Mouse (Mus musculus) left cerebral cortex, adult 11 months (tissue): ENCODE results near the gene F12.

Experiments used
- DNase-seq: peaks from one replicate; pipeline ENCODE4 v3.0.0; 2022; ENCODE audit warnings: low spot score

The F12 gene

DNA sequence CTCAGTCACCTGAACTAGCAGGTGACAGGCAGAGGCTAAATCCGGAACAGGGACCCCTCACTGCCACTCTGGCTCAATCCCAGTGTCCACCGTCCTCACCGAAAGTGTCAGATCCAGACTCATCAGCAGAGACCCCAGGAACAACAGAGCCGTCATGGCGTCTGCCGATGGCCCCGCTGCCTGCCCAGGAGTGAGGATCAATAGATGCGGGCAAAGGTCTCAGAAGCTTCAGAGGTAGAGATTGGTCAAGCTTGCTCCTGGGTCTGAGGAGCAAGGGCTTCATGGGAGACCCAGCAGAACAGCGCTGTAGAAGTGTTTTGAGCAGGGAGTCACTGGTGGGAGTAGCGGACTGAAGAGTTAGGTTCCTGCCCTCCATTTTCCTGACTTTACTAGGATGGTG lies at the start of gene F12:
TSS of gene F12 (minus strand) at position 181 of the 400 bp plus-strand sequence.
- DNase-seq = no peak

DNA sequence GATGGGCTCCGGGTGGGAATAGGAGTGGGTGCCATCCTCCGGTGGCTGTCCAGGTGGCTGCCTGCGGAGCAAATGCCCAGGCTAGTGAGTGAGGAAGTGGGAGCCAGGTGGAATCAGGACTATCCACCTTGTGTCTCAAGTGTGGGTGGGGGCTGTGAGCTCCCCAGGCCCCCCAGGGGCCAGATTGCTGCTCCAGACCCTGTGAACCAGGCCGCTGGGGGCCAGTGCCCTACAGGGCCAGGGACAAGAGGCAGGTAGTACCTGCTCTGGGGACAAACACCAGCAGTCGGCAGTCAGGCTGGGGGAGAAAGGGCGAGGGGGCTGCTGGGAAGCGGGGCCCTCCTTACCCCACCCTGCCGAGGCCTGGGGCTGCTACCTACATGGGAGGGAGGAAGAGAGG lies 49.7 kb upstream of the F12 start:
- no peak for DNase-seq

DNA sequence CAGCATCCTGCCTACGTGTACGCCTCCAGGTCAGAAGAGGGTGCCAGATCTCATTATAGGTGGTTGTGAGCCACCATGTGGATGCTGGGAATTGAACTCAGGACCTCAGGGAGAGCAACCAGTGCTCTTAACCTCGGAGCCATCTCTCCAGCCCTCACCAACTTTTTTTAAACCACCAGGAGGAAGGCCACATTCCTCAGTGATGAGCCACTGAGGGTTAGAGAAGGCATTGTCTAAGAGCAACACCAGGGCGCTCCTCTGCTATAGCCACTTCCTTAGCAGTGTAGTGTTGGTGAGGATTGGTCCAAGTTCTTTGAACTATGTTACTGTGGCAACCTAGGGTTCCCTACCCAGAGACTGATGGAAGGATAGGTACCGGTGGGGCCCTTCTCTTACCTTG lies 49.2 kb upstream of the F12 start:
- no peak for DNase-seq

DNA sequence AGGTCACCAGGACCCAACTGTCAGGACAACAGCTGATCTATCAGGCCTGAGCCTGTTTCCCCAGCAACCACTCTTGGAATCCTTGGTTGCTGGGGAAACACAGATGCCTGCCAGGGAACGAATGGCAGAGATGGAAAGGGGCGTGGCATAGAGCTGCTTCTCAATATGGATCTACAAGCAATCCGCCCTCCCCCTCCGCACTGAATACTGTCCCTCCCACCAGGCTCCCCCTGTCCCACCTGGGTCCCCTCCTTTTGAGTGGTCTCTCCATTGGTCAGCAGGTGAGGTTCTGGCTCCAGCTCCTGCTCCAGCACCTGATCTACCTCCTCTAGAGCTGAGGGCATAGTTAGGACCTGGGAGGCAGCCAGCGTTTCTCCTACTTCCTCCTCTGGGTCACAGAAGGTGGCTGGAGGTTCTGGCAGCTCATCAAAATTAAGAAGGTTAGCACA lies 48.1 kb upstream of the F12 start:
- no peak for DNase-seq

DNA sequence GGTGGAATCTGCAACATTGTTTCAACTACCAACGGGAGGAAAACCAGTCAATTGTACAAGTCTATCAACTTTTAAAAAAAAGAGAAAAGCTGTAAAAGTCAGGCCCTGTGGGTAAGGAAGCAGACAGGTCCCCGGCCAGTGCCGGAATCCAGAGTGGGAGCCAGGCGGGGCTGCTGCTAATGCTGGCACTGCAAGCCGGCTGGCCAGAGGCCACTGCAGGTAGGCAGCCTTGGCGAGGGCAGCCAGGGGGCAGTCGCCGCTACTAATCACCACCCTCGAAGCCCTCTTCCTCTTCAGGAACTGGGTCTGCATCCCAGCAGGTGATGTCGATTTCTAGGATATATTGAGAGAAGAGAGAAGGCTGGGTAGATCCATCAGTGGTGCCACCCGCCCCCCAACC lies 47.4 kb upstream of the F12 start:
- DNase-seq = no peak

DNA sequence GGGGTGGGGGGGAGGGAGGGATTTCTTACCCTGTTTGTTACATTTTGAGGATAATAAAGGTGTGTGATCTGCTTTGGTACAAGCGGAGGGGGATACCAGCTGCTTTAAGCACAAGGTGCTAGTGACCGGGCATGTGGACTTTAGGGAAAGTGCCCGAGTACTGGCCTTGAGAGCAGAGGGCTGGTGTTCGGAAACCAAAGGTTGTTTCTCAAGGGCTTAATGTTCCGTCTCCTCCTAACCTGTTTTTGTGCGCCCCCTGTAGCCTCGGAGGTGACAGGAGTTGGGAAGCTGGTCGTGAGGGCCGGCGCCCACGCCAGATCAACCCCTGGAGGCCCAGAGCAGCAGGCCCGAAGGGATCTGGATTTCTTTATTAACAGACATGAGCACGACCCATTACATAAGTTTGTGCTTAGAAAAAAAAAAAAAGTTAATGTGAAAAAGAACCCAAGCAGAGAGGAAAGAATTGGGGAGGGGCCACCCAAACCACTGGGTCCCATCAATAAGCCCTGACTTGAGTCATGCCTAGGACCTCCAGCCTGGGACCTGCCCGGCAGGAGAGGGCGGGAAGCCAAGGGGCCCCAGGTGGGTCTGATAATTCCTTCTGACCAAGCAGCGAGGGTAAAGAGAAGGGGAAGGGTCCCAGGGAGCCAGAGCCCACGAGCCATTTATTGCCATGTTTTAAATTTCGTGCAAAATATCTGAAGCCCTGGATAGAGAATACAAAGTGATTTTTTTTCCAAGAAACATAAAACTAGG lies 46.7 kb upstream of the F12 start:
- DNase-seq = no peak

DNA sequence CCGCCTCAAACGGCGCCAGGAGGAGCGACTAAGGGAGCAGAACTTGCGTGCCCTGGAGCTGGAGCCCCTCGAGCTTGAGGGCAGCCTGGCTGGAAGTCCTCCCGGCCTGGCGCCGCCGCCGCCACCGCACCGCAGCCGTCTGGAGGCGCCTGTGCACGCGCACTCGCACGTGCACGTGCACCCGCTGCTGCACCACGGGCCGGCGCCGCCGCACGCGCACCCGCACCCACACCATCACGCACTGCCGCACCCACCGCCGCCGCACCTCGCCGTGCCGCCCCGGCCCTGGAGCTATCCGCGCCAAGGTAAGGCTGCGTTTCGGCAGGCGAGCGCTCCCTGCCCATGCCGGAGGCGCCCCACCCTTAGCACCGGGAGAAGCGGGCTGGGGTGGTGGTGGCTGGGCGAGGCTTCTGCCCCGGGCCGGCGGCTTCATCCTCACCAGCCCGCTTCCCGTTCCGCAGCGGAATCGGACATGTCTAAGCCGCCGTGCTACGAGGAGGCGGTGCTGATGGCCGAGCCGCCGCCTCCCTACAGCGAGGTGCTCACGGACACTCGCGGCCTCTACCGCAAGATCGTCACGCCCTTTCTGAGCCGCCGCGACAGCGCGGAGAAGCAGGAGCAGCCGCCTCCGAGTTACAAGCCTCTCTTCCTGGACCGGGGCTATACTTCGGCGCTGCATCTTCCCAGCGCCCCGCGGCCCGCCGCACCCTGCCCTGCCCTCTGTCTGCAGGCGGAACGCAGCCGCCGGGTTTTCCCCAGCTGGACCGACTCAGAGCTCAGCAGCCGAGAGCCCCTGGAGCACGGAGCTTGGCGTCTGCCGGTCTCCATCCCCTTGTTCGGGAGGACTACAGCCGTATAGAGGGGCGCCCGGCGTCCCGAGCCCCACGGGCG lies 45.8 kb upstream of the F12 start:
- DNase-seq = no peak

DNA sequence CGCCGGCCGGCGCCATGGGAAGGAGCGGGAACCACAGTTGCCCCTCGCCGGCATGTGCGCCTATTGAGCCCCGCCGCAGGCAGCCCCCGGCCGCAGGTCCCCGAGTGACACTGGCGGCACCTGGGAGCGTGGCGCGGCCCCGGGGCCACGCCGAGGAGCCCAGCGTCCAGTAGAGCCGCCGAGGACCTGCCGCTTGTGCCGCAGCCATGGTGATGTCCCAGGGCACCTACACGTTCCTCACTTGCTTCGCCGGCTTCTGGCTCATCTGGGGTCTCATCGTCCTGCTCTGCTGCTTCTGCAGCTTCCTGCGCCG lies 45.2 kb upstream of the F12 start:
- no peak for DNase-seq

DNA sequence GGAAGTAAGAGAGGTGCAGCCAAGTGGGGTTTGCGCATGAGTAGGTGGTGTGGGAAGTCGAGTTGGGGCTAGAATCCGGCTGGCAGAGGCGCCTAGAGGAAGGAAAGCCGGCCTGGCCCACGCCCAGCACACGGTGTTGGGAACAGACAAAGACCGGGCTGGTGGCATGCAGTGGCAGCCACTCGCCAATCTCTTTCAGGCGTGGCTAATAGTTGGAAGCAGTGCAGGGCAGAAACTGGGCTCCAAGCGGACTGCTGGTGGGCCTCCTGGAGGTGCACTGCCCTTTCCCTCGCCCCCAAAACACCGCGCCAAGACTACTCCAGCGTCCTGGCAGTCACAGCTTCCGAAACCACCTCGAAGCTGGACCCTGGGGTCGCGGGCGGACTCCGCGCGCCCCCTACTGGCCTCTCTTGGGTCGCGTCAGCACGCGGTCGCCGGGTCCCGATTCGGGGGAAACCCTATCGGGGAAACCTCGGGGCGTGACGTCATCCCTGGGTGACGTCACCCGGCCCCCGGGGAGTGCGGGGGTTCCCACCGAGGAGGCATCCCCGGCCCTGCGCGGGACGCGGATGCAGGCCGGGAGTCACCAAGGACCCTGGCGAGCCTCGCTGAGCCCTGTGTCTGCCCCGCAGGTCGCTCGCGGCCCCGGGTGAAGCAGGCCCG lies 44.7 kb upstream of the F12 start:
- DNase-seq = no peak

DNA sequence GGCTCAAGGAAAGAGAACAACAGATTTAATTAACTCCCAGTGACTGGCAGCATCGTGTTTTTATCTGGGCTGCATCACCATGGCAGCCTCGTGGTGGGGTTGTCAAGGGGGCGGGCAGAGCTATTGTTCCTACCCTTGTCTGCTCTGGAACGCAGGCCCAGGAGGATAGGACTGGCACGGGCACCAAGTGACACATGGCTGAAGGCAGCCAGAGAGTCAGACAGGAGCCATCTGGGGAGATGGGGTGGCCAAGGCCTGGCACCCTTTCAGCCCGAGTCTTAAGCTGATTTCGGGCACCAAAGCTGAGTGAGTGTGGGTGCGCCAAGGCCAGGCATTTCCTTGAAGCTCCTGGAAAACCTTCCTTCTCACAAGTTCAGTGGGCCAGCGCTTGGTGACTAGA lies 43.8 kb upstream of the F12 start:
- DNase-seq = no peak

DNA sequence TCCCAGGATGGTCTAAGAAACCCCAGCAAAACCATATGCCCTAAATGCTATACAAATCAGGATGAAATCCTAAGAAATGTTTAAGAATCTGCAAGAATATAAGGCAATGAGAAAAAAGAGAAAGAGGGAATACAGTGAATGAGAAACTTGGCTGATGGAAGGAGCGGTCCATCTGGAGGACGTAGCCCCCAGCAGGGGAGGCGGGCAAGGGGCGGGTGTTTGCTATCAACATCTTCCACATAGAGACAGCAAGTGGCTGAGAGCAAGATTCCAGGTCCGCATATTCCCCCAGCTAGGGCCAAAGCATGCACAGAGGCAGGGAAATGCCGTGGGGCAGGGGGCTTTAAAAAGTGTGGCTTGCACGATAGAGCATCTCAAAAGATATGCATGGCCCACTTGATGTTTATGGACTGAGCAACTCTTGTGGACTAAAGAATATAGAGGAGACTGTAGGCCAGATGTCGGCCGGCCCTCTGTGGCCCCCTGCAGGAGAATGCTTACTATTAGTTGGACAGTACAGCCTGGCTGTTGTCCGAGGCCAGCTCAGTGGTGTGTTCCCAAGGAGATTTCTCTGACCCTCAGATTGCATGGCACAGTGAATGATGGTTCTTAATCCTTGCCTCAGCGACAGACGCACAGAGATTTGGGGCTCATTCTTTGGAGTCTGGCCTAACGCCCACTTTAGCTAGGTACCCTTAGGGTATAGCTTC lies 42.4 kb upstream of the F12 start:
- no peak for DNase-seq

DNA sequence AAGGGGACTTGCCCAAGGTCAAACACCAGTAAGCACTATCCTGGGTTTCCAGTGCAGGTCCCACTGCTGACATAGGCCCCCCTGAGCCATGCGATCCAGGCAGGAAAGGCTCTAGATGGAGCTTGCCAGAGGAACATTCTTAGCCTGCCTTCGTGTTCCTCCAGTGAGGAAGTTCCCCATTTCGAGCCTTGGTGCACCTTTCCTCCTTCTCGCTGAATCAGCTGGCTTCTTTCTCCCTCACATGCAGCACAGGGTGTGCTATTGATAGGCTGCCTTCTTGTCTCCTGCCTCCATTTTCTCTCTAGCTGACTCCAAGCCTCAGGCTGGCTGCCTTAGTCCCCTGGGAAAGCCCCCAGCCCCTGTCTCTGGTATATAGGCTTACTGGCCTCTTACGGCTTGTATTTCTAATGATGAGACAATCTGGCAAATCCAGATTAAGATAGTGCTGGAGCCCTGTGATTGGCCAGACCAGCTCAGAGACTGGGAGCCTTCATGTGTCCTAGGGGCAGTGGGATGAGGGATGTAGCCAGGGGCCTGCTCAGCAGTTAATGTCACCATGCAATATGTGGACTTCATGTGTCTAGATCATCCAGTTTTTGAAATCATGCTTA lies 39.3 kb upstream of the F12 start:
- DNase-seq = no peak

DNA sequence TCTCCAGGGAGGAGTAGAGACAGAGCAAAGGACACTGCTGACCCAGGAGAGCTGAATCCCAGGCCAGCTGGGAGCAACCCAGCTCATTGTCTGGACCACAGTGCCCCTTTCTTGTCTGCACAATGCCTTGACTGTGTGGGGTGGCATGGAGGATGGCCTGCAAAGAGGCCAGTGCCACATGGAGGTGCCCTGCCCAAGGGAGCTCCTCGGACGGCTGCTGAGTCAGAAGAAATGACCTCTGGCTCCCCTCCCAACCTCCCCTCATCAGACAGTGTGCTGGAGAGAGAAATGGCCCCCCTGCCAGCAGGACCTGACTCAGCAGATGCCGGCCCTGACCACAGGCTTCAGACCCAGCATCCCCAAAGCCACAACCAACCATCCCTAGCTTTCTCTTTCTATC lies 38.6 kb upstream of the F12 start:
- DNase-seq = no peak

DNA sequence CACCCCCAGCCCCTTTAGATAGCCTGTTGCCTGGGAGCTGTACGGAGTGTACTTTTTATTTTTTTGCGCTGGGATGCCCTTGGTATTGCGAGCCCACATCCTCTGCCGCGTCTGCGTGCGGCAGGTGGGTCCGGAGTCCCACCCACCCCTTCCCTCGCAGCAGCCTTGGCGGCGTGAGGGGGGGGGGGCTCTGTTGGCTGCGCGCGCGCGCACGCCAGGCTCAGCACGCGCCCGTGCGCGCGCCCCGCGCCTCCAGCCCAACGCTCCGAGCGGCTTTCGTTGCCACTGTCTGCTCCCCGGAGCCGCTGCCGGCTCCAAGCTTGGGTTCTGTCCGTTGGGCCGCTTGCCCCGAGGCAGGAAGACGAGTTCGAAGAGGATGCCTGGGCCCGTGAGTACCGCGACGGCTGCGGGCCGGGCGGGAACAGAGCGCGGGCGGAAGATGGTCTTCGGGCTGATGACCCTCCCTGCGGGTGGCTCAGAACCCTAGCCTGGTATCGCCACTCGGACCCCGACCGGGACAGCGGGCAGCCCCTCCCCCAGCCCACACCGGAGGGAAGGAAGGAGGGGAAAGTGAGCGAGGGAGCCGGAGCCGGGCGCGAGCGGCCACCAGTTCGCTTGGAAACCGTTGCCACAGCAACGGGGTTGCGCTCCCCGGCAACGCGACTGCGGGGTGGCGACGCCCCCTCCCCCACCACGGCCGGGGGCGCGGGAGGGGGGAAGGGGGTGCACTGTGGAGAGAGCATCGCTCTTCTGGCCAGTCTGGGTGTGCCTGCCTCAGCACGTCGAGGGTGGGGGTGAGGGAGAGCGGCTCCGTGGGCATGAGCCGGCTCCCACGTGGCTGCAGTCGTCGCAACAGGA lies 37.7 kb upstream of the F12 start, which contains the start of gene Prr7:
TSS of gene Prr7 (plus strand) at position 241 of the 858 bp plus-strand sequence.
- DNase-seq = no peak

DNA sequence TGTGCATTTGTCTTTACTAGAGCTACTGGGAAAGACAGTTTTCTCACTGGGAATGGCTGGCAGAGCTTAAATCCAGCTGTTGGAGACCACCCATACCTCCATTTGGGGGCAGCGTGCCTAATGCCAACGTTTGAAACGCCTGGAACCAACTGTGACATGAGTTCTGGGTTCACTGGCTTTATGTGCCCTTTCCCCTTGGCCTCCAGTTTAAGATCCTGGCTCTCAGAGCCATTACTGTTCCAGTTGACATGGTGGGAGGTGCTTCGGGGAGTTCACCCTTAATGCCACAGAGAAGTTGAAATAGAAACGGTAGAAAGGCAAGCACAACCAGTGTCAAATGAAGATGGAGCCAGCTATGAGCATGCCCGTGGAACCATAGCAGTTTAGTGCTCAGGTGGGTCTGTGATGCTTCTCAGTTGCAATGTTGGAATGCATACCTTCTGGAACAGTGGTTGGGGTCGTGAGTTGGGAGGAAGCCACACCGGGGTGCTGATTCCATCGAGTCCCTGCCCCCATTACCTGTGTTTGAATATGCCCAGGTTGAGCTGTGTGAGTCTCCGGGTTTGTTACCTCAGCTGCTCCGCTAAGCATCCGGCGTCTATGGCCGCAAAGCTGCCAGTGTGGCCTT lies 36.9 kb upstream of the F12 start:
- no peak for DNase-seq

DNA sequence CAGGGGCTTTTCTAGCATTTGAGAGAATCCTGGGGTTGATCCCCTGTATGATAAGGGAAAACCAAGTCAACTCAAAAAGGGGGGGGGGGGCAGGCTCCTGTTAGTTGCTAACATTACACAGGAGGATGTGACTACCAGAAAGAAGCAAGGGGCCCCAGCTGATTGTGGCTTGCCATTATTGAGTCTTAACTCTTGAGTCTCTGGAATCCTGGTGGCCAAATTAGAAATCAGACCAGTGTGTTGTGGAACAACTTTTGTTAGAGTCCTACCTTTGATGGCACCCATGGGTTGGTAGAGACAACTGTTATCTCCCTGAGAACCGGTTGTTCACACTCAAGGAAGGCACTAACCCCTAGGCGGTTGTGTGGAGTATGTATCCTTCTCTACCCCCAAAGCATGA lies 36.4 kb upstream of the F12 start:
- DNase-seq = no peak

DNA sequence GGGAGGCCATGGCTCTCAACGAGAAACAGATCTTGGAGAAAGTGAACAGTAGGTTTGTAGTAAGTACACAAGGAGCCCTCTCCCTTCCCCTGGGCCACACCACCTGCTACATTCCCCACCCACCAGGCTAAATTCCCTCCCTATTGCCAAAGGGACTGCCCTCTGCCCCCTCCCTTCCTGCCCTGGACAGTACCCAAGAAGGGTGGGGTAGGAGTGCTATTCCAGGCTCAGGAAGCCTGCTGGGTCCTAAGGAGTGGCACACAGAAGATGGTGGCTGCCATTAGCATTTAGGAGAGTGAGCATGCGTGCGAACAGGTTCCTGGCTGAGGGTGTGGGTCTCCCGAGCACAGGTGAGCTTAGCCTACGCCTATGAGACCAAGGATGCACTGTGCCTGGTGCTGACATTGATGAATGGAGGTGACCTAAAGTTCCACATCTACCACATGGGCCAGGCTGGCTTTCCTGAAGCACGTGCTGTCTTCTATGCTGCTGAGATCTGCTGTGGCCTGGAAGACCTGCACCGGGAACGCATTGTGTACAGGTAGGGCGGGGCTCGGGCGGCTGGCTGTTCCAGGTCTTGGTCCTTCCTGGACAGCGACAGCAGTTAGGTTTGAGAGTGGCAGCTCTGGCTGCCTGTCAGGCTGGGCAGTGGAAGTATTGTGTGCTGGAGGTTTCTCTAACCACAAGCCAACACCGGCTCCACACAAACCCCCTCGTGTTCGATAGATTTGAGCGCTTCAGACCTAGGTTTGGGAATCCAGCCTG lies 25.4 kb upstream of the F12 start:
- DNase-seq = no peak

DNA sequence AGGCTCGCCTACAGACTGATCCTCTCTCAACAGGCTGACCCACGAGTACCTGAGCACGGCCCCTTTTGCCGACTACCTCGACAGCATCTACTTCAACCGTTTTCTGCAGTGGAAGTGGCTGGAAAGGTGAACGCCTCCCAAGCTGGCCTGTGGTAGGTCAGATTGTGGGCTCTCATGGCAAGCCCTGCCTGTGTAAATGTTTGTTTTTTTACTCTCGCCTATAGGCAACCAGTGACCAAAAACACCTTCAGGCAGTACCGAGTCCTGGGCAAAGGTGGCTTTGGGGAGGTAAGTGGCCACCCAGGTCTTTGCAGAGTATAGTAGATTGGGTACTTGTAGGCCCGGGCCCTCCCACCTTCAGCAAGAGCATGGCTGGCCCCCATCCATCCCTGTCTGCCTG lies 24.7 kb upstream of the F12 start:
- DNase-seq = no peak

DNA sequence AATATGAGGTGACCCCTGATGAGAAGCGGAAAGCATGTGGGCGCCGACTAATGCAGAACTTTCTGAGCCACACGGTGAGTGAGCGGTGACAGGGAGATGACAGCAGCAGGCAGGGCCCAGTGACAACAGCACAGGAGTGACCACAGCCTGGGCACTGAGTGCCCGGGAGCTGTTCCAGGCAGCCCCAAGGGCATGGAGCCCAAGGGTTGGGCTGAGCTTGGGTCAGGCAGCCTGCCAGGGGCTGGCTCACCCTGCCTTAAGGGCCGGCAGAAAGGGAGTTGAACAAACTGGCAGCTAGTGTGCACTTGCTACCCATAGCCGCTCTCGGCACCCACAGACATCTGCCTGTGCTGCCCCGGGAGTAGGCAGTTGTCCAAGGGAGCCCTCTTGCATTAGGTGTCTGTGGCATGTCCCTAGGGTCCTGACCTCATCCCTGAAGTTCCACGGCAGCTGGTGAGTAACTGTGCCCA lies 24.0 kb upstream of the F12 start:
- no peak for DNase-seq
